Mouse (Mus musculus) layer of hippocampus, adult 18-20 months (tissue): ENCODE measurements around the gene Rbm38. TPM values are rescaled to one million over a fixed set of nuclear protein-coding genes. Genes with fewer than 3 reads are reported as not detected.

Experiments used
- DNase-seq, 2 experiments: peaks; one replicate each; pipeline ENCODE4 v3.0.0; 2022; ENCODE audit warnings: low spot score in 2 of 2
- total RNA-seq, 2 experiments: library from RNA; stranded (reverse); gene quantifications; 2 replicates each; pipeline ENCODE4 v1.2.3; 2021

Rbm38 gene
- total RNA-seq, 2 experiments from 2014 or later: 4.5 to 4.7 TPM

DNA sequence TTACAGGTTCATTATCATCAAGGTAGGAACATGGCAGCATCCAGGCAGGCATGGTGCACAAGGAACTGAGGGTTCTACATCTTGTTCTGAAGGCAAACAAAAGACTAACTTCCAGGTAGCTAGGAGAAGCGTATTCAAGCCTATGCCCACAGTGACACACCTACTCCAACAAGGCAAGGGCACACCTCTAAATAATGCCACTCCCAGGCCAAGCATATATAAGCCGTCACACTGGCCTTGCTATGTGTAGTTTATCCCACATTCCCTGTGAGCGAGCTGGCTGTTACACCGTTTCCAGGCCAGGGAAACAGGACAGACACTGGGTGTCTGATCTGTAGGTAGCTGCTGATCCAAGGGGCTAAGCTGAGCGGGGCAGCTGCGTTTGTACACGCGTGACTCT lies 8.9 kb upstream of the Rbm38 start:
- DNase-seq: no peak

DNA sequence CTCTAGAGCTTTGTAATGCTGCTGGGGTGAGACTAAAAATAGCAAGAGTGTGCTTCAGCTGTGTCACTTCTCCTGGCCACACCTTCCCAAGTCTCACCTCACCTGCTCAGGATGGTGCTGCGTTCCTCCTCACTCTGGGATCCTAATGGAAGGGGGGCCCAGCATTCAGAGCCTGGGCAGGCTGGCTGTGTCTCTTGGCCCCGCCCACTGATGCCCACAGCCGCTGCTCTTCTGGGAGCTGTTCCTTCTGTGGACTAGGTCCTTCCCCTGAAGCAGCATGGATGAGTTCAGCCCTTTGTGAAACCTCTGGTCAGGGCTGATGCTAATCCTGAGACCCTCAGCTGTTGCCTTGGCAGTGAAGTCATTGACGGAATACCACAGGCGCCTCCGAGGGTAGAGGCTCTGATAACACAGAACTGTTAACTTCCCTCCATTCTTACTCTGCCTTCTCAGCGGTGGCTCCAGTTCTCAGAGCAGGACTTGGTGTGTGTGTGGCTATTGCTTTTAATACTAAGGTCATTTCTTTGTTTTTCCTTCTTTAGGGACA lies 5.5 kb upstream of the Rbm38 start:
- DNase-seq: no peak

DNA sequence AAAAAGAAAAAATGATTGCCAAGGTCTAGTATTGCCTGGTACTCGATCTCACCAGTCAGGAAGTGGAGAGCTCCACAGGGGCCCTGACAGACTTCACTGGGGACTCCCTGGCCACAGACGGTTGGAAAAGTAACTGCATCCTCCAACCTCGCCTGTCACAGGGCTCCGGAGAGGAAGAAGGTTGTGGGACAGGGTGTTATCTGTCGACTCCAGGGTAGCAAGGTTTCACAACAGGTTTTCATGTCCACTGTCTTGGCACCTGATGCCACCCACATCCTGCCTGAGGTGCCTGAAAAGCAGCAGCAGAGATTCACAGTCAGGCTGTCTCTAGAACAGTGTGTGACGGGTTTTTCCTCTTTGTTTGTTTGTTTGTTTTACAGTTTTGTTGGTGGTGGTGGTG lies 2.4 kb upstream of the Rbm38 start:
- DNase-seq: no peak

DNA sequence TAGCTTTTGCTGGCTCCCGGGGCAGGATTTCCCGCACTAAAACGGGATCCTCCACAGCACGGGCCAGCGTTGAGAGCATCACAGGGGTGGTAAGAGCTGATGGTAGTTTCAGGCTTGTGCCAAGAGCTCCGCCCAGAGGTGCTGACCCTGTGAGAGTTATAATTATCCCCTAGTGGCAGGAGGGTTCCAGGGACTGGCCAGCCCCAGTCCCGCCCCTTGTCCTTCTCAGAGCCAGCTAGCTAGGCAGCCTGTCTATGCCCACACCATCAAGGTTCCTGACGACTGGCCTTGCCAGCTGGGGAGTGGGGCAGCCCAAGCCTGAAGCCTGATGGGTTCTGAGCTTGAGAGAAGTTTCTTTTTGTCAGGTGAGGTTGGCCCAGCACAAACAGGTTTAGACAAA lies 1.7 kb upstream of the Rbm38 start:
- no peak for DNase-seq

DNA sequence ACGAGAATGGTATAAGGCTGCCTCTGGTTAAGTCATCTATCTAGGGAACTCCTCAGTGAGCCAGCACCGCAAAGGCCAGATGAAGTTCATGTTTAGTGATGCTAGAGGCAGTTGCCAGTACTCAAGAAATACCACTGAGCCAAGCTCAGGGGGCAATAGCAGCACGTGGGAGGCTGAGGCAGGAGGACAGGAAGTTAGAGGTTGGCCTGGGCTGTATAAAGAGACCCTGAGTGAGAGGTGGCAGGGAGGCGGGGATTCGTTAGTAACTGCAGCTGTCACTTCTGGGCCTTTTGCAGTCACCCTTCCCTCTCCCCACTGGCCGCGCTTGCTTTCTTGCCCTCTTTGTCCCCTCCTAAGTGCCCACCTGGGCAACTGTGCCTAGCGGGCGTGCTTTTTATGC lies 976 bp upstream of the Rbm38 start:
- DNase-seq: no peak

DNA sequence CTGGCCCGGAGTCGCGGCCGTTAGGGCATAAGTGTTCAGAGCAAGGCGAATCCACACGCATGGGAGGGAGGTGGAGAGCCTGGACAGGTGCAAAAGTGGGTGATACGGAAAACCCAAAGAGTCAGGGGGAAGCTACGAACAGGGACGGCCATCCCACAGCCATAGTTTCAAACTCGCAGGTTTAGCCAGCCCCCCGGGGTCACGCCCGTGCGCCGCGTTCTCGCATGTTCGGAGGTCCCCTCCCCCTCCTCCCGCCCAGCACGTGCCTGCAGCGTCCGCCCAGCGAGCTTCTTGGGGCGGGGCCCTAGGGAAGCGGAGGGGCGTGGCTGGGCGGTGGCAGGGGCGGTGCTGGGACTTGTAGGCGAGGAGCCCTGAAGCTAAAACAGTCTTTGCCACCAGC lies 508 bp upstream of the Rbm38 start:
- DNase-seq: peak; percentile 75 to 82

DNA sequence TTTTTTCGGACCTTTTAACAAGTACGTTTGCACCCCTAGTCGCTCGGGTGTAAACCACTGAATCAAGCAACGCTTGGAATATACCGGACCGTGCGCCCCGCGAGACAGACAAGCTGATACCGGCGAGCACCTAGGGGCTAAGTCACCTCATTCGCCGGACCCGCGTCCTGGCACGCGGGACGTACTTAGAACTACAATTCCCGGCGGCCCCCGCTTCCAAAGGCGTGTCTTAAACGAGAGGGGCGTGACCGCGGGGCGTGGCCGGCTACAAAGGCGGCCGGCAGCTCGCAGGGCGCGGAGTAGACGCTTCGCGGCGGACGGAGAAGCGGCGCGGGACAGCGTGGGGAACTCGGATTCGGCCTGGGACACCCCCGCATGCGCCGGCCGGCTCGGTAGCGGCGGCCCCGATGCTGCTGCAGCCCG lies 1.3 kb downstream of the Rbm38 start:
- DNase-seq: peak; percentile 84 to 94

DNA sequence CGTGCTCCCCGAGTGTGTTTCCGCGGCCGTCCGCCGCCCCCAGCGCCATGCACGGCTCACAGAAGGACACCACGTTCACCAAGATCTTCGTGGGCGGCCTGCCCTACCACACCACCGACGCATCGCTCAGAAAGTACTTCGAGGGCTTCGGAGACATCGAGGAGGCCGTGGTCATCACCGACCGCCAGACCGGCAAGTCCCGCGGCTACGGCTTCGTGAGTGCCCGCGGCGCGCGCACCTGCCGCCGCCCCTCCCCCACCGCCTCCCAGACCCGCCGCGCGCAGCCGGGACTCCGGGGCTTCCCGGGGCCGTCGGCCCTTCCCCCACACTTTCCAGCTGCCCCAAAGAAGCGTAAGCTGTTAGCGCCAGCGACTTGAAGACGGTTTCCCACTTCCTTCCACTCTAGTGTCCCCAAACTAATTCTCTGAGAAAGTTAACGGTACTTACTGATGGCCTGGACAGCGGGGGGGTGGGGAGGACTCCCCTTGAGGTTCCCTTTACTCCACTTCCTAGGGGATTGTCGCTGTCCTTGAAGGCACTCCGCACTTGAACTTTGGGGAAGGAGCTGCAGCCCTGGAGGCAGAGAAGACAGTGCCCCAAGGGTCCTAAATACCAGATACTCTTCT lies 1.9 kb downstream of the Rbm38 start:
- no peak for DNase-seq

DNA sequence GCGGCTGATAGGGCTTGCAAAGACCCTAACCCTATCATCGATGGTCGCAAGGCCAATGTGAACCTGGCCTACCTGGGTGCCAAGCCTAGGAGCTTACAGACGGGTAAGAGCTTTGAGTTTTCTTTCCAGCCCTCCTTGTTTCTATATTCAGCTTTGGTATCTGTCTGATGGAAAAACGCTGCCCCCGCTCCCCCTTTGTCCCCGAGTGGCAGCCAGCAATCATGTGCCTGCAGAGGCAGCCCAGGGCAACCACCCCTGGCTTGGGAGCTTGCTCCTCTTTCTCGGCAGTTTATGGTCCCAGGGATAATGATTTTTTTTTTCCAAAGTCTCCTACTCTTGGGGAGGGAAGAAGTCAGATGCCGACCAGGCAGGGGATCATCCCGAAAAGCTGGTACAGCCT lies 2.5 kb downstream of the Rbm38 start:
- DNase-seq: no peak

DNA sequence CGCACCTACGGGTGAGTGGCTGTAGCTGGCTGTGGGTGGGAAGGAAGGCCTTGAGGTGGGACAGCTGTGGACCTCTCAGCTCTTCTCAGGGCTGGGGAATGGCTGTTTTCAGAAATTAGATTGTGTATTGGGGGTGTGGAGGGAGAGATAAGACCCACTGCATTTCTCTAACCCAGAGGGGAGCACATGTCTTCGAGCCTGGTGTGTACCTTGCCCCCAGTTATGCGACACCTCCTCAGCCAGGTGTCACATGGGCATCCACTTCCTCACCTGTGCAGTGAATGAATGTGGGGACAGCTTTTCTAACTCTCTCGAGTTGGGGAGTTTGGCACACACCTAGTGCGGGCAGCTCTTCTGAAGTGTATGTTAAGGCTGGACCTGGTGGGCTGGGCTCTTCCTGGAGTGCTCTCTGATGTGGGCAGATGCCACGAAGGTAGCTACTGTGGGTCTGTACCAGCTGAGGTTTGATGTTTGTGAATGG lies 3.1 kb downstream of the Rbm38 start:
- no peak for DNase-seq

DNA sequence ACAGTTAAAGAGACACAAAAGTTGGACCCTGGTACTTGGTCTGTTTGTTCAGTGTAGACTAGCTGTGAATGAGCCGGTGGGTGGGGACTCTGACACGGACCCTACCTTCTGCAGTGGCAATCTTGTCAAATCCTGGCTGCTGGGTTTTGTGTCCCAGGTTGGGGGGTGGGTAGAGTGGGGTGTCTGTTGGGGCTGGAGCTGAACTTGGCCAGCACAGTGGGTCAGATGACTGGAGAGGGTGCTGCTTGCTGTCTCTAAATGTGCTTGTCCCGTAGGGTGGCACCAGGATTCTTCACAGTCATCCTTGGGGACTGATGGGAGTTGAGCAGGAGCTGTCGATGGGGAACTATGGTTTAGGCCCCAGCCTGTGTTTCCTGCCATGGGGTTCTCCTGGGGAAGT lies 3.7 kb downstream of the Rbm38 start:
- no peak for DNase-seq

DNA sequence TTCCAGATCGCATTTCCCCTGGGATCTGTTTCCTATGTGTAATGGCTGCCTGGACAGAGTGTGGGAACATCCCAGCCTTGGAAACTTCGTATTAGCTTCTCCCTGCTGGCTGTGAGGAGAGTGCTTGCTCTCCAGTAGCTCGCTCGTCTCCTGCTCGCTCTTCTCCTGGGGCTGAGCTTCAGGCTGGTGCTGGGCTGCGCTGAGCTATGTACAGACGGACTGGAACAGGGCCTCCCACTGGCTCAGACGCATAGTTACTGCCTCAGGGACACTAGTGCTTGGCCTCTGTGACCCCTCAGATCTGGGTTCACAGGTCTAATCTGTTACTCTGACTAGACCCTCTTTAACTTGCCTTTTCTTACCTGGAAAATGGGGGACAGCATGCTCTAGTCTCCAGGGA lies 4.1 kb downstream of the Rbm38 start:
- DNase-seq: no peak

DNA sequence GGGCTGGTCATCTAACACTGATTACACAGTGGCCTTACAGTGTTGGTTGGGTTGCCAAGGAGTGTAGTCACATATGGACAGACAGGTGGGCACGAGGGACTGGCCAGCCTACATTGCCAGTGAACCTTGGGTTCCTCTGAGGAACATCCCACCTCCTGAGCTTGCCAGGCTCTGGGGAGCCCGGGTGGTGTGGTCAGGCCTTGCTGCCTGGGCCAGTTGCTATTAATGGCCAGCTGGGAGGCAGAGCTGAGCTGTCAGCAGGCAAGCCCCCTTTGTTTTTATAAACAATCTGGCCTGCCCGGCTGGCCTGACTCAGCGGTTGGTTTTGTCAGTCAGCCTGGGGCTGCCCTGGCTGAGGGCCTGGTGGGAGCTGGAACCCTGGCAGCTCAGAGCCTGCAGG lies 4.6 kb downstream of the Rbm38 start:
- DNase-seq: no peak

DNA sequence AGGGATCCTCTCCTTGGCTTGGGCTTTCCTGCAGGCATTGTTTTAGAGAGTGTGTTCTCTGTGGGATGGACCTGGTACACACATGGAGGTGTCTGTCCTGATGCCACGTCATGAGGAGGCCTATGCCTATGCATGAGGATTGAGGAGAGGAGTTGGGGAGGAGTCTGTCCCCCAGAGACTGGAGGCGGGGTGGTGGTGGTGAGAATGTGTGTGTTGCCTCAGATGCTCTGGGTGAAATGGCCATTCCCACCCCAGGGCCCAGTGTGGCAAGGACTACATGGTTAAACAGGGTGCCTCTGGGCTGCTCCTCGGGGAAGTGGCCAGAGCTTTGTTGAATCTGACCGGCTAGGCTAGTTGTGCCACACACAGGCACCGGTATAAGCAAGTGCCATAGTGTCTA lies 6.0 kb downstream of the Rbm38 start:
- no peak for DNase-seq

DNA sequence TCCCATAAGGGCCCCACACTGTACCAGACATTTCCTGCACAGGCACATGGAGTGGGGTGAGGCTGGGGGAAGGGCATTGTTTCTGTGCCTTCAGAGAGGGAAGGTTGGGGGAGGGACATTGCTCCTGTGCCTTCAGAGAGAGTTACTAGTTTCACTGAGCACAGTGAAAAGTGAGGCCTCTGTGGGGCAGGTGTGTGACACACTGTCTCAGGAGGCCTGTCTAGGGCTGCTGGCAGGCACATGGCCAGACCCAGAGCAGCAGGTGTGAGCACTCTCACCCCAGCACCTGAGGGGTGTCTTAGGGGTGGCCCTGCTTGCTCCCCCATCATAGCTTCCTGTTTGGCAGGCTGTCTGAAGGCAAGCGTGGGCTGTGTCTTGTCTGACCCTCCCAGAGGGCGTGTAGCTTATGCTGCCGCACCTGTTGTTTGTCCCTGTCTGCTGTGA lies 6.4 kb downstream of the Rbm38 start:
- no peak for DNase-seq

DNA sequence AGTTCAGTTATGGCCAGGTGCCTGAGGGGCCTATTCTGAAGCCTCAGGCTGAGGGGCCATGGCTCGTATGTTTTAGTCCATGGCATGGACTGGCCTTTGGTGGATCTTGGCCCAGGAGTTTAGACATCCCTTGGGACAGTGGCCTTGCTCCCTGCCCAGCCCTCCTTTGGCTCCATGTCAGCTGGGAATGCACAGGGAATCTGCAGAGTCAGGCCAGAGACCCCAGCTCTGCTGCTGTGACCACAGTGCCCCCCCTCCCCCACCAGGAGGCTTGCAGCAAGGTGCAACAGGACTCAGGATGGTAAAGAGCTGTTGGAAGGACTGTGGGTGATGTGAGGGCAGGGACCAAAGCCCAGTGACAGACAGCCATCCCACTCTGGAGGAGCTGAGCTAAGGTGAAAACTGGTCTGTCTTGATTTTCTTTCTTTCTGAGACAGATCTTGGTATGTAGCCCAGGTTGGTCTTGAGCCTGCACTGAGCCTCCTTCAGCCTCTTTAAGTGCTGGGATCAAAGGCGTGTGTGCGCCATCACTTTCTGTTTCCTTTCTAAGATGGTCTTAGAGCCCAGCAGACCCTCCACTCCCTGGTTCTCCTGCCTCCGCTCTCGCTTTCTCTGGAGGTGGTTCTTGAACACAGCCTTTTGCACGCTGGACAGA lies 7.0 kb downstream of the Rbm38 start:
- no peak for DNase-seq

DNA sequence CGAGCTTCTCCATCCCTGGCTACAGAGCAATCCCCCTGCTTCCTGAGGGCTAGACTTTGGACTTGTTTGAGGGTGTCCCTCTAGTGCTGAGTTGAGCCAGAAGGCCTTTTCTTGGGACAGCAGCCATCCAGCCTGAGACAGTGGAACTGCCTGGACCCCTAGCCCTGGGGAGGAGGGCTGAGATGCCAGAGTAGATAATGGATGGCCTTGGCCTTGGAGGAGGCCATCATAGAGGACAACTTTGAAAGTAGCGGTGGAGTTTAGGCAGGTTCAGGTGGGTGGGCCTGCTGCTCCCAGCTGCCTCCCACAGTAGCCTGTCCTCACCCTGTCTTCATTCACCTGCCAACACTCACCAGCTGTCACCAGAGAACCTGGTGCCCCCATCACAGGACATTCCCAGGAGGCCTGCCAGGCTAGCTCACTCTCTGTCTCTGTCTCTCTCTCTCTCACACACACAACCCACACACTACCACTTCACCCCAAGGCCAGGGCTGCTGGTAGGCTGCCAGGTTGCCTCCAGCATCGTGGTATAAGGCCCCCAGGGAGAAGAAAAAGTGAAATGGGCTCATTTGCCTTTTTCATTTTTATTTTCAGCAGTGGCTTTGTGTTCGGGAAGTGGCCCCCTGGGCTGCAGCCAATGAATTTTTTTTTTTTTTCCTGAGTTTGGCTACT lies 7.7 kb downstream of the Rbm38 start:
- no peak for DNase-seq

DNA sequence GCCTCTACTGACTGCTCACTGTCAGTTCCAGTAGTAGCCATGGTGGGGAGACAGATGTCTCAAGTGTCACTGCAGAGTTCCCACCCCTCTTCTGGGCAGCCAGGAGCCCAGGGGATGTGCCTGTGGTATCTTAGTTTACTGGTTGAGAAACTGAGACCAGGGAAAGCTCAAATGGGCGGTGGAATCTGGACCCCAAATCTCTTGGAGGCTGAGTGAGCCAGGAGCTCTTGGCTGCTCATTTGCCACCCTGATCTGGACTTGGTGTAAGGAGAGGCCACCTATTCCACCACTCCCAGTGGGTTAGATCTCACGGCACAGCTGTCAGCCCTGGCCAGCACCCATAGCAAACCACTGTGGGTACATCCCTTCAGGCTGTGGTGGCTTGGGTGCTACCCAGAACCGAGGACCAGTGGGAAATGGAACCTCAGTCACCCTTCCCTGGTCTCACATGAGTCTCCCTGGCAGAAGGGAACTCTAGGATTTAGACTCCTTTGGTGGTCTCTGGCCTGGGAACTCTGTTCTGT lies 8.3 kb downstream of the Rbm38 start:
- DNase-seq: no peak

DNA sequence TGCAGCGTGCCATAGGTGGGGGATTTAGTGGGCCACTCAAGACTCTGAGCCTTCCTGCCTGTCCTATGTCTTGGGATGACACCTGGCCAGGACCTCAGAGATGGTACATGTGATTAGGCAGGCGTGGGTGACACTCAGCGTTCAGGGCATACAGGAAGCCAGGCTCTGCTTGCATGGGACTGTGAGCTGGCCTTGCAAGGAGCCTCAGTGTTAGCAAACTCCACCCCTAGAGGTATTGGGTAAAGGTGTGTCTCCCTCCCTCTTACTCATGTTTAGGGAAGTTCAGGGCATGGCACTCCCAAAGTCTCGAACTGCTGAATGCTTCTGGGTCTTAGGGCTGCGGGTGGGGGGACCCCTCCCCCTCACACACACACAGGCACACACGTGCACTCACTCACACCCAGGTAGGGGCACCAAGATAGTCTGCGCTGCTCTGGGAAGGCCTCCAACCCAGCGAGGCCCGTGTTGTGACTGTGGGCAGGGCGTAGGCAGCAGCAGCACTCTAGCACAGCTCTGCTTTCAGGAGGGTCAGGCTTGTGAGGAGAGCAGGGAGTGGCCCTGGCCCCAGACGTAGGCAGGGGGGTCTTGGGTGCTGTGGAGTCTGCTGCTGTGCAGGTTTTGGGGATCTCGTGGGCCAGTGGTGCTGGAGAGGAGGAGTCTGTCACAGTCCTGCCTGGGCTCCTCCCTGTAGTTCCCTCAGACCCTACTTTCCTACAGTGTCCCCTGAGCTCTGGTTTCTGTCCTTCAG lies 10.5 kb downstream of the Rbm38 start:
- no peak for DNase-seq

DNA sequence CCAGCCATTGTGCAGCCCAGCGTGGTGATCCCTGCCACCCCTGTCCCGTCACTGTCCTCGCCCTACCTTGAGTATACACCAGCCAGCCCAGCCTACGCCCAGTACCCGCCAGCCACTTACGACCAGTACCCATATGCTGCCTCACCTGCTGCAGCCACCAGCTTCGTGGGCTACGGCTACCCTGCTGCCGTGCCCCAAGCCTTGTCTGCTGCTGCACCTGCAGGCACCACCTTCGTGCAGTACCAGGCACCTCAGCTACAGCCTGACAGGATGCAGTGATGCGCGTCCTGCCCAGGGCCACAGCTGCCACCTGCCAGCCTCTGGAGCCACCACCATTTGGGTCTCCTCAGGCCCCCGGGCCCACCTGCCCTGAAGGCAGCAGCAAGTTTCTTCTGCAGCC lies 13.2 kb downstream of the Rbm38 start:
- DNase-seq: no peak

DNA sequence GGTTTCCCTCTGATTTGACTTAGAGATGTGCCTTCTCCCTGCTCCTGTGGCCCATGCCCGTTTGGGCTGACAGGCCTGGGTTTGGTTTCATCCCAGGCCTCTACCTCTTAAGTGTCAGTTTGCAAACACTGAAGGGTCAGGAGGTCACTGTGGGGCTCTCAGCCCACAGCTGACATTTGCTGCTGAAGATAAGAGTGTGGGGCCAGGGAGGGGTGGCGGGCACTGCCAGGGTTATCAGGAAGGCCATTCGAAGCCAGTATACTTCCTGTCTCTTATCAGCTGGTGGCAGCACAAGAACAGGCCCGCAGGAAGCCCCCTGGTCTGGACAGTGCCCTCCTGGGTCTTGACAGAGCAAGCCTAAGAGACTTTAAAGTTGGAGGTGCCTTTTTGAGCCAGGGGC lies 14.7 kb downstream of the Rbm38 start:
- DNase-seq: no peak
